Comparison of ENCODE assay signal across 15 mouse cellular contexts in the genomic region with DNA sequence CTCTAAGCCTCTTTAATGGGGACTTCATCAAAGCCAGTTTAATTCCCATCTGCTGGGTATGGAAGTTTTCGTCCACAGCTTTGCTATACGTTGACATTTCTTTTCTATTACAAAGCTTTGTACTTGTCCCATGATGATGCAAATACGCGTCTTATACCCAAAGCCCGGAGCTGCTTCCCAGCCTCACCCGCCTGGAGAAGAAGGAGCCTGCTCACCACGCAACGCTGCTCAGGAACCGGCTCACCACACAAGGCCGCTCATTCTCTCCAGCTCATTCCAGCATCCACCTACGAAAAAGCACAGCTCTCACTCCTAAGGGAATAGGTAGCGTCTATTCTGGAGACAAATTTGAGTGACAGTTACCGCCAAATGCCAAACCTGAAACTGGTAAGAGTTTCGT.
"Had no signal": no experiment of that assay in that cellular context is flagged by ENCODE, and none has a peak within 500 bp of the region (broad histone marks: within the 10 kb centered on the region; RNA-seq: fewer than 3 reads in every experiment).

No protein-coding gene starts in this region.

- H3K27me3 ChIP-seq: neural tube, embryonic 15.5 days; stomach, embryonic 15.5 days had no signal

- H3K9me3 ChIP-seq: neural tube, embryonic 15.5 days; stomach, embryonic 15.5 days had no signal

- H3K27ac ChIP-seq: neural tube, embryonic 15.5 days; stomach, embryonic 15.5 days; stomach, postnatal 0 days had no signal

- H3K9ac ChIP-seq: neural tube, embryonic 15.5 days; stomach, embryonic 15.5 days had no signal

- H3K36me3 ChIP-seq: neural tube, embryonic 15.5 days; stomach, embryonic 15.5 days had no signal

- DNase-seq: retina, postnatal 1 day; right cerebral cortex, adult 18-20 months; right cerebral cortex, postnatal 14 days; right cerebral cortex, postnatal 25 days; right cerebral cortex, postnatal 4 days; spleen, adult 18-20 months; thymus, adult 18-20 months; thymus, adult 2 months; thymus, postnatal 14 days; thymus, postnatal 25 days; thymus, postnatal 36 days; thymus, postnatal 4 days had no signal

- H3K4me3 ChIP-seq: neural tube, embryonic 15.5 days; stomach, embryonic 15.5 days had no signal

- H3K4me1 ChIP-seq: neural tube, embryonic 15.5 days; stomach, embryonic 15.5 days had no signal

- H3K4me2 ChIP-seq: neural tube, embryonic 15.5 days; stomach, embryonic 15.5 days had no signal
